Mouse (Mus musculus) Muller cell, postnatal 12 days (primary cell): ENCODE results near the gene BC049730.
"Not testable (repeated sequence)": the region's sequence is repeated elsewhere in the genome, so short reads cannot be mapped to it uniquely, and the experiment has no call there.

Experiments
- DNase-seq: peaks from one replicate; pipeline ENCODE4 v3.0.0-alpha.2; 2015; ENCODE audit errors: inconsistent ontology term

BC049730 gene

GRCm38 (mm10) chr7:24708832-24709292, at the start of gene BC049730:
TSS of gene BC049730 (plus strand) at chr7:24709242.
- DNase-seq, result no peak

DNA sequence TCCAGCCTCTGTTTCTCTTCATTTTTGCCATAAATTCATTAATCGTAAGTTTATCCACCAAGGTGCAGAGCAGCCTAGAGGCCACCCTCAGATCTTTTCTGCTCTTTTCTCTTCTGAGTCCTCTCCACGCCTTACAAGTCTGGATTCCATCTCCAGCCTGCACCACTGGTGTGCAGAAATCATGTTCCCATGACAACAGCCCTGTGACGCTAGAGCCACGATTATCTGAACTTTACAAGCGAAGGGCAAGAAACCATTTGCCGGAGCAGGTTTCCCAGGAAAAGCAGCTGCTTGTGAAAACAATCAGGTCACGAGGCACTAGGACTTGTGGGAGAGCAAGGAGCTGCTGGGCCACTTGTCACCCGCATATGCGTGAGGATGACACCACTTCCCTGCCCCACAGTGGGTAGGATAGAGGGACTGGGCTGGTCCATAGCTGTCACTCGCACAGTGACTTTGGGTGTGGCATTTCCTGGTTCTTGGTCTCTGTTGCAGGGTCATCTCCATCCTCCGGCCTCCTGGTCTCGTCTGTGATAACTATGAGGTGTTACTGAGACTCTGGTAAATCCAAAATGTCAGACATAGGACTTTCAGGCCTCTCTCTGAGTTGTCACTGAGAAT, 49.2 kb upstream of the BC049730 start:
- no peak for DNase-seq

DNA sequence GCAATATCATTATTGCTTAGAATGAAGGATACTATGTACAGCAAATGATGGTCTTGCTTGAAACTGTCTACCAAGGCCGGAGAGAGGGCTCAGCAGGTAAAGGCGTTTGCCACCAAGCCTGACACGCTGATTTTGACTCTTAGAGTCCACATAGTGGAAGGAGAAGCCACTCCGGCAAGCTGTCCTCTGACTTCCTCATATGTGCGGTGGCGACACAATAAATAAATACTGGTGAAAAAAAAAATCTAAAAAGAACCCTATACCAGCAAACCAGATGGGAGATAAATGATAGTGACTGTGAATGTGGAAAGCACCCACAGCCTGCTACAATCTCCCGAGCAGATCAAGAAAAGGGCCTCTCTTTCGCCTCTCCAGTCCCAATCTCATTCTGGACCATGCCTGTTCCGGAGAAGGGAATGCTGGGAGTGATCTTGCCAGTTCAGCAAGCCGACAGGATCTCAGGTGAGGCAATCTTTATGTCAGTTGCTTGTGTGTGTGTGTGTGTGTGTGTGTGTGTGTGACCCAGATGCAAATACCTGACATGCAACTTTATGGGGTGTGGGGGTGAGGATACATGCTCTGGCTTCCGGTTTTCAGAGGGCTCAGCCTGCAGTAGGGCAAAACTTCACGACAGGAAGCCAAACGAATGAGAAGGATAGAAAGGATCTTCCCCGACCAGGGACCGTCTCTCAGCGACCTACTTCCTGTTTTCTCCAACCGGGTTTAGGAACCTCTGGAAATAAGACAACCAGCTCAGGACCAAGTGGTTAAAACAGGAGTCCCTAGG, 47.7 kb upstream of the BC049730 start:
- DNase-seq, result no peak

GRCm38 (mm10) chr7:24662575-24662974, 46.5 kb upstream of the BC049730 start:
- peak; percentile 63 for DNase-seq

GRCm38 (mm10) chr7:24664301-24664700, 44.7 kb upstream of the BC049730 start:
- DNase-seq, result no peak

DNA sequence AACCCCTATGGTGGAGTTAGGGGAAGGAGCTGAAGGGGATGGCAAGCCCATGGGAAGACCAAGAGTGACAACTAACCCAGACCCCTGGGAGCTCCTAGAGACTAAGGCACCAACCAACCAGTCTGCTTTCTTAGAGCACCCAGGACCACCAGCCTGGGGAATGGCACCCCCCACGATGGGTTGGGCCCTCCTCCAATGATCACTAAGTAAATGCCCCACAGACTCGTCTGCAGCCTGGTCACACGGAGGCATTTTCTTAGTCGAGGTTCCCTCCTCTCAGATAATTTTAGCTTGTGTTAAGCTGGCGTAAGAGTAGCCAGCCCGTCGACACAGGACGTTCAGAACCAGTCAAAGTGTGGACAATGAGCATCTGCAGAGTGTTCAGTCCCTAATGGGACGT, 44.1 kb upstream of the BC049730 start:
- no peak for DNase-seq

- no peak for DNase-seq
Measured at GRCm38 (mm10) chr7:24671944-24672439, 37.0 kb upstream of the BC049730 start.

- DNase-seq, result no peak
Measured at GRCm38 (mm10) chr7:24676575-24676974, 32.5 kb upstream of the BC049730 start, which contains the start of gene Tex101. TSS of gene Tex101 (minus strand) at chr7:24676675.

- DNase-seq, result not testable (repeated sequence)
Measured at GRCm38 (mm10) chr7:24684121-24684520, 24.9 kb upstream of the BC049730 start.

DNA sequence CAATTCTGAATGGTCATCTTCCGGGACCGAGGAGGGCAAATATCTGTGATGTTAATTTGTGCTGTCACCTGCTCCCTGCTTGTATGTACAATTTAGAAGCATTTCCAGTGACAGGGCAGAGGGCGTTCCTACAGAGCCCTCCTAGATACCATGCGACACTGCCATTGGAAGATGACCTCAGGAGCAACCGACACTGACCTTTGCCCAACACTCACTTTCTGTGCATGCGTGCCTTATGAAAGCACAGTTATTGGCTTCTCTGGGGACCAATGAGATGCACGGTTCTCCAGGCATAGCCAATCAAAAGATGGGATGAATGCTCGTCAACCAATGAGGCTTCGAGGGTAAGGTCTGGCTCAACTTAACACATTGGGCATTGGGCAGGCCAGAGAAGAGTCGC, 21.5 kb upstream of the BC049730 start:
- not testable (repeated sequence) for DNase-seq

- not testable (repeated sequence) for DNase-seq
Measured at GRCm38 (mm10) chr7:24692693-24693092, 16.3 kb upstream of the BC049730 start.

GRCm38 (mm10) chr7:24697891-24698290, 11.2 kb upstream of the BC049730 start:
- DNase-seq, result not testable (repeated sequence)

DNA sequence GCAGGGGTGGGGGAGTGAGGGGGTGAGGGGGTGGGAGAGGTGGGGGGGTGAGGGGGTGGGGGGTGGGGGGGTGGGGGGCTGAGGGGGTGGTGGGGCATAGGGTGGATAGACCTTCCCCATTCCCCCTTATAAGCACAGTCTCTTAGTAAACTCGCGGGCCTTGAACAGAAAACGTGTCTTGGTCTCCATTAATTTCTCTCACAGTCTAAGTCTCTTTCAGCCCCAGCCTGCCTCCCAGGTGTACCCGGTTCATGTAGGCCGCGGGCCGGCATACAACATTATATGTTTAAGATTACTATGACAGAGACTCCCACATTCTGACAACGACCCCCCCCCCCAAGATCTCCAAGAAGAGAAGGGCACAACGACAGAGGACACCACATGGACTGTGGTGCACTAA, 6.2 kb upstream of the BC049730 start:
- DNase-seq, result not testable (repeated sequence)

- no peak for DNase-seq
Measured at GRCm38 (mm10) chr7:24715039-24715438, 6.0 kb downstream of the BC049730 start.

- not testable (repeated sequence) for DNase-seq
Measured at GRCm38 (mm10) chr7:24726808-24727207, 17.8 kb downstream of the BC049730 start, which contains the start of gene Gm4763. TSS of gene Gm4763 (minus strand) at chr7:24726908.

- DNase-seq, result peak; percentile 9
Measured at GRCm38 (mm10) chr7:24735970-24736670, 27.1 kb downstream of the BC049730 start.

GRCm38 (mm10) chr7:24750695-24751094, 41.7 kb downstream of the BC049730 start:
- peak; percentile 13 for DNase-seq

- no peak for DNase-seq
Measured at GRCm38 (mm10) chr7:24751610-24752009, 42.6 kb downstream of the BC049730 start.

- no peak for DNase-seq
Measured at GRCm38 (mm10) chr7:24753476-24753875, 44.4 kb downstream of the BC049730 start.

DNA sequence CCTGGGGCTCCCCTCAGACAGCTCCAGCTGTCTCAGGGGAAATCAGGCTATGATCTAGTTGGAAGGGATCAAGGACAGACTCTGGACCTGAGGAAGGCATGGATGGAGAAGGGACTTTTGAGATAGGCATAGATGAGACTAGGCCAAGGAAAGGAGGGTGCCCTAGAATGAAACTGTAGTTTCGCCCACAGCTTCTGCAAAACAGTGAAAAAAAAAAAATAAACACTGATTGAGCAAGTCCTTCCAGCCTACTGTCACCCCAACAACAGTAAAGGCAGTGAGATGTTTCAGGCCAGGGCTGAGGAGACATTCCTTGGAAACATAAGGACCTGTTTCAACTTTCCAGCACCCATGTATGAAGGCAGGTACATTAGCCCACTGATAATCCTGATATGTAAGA, 49.5 kb downstream of the BC049730 start:
- DNase-seq, result no peak

- no peak for DNase-seq
Measured at GRCm38 (mm10) chr7:24760211-24760610, 51.2 kb downstream of the BC049730 start, which contains the start of gene Cd177. TSS of gene Cd177 (minus strand) at chr7:24760311.

GRCm38 (mm10) chr7:24761161-24761560, 52.1 kb downstream of the BC049730 start:
- no peak for DNase-seq
